Mouse (Mus musculus) neural tube, embryonic 15.5 days (tissue): ENCODE results near the gene Rfx2. TPM values are rescaled to one million over a fixed set of nuclear protein-coding genes. Genes with fewer than 3 reads are reported as not detected.

Experiments
- ATAC-seq: fragments of 200-750 bp; cut with Nextera tagmentation; 2 replicates; pipeline ENCODE4 v1.8.0; 2017; ENCODE audit warnings: mild to moderate bottlenecking, moderate TSS enrichment, moderate library complexity; ENCODE audit not compliant: low FRiP score
- H3K27ac ChIP-seq: fragments of 300-500 bp; sonication (generic); replicated peaks from 2 replicates; pipeline ENCODE4 v1.5.1; 2015; ENCODE audit warnings: mild to moderate bottlenecking, inconsistent platforms
- H3K27me3 ChIP-seq: fragments of 300-500 bp; sonication (generic); replicated peaks from 2 replicates; pipeline ENCODE4 v1.6.1; 2015; ENCODE audit warnings: inconsistent platforms
- H3K36me3 ChIP-seq: fragments of 300-500 bp; sonication (generic); 2 replicates; pipeline ENCODE4 v1.6.1; 2015; ENCODE audit warnings: inconsistent platforms
- H3K4me1 ChIP-seq: fragments of 300-500 bp; sonication (generic); 2 replicates; pipeline ENCODE4 v1.6.1; 2015; ENCODE audit warnings: inconsistent platforms
- H3K4me2 ChIP-seq: fragments of 300-500 bp; sonication (generic); 2 replicates; pipeline ENCODE4 v1.6.1; 2015; ENCODE audit warnings: inconsistent platforms, mild to moderate bottlenecking, moderate library complexity
- H3K4me3 ChIP-seq: fragments of 300-500 bp; sonication (generic); replicated peaks from 2 replicates; pipeline ENCODE4 v1.5.1; 2015; ENCODE audit warnings: mild to moderate bottlenecking, inconsistent platforms
- H3K9ac ChIP-seq: fragments of 300-500 bp; sonication (generic); replicated peaks from 2 replicates; pipeline ENCODE4 v1.6.1; 2015; ENCODE audit warnings: mild to moderate bottlenecking, inconsistent platforms
- H3K9me3 ChIP-seq: fragments of 300-500 bp; sonication (generic); replicated peaks from 2 replicates; pipeline ENCODE4 v1.6.1; 2016; ENCODE audit warnings: inconsistent platforms
- WGBS: fragments of 180-500 bp; shearing (Covaris S2); methylation state at CpG from one replicate; pipeline ENCODE4 v1.1.7; 2015; ENCODE audit warnings: mixed read lengths; 5-methylcytosine and 5-hydroxymethylcytosine counted together
- polyA plus RNA-seq: library from polyadenylated mRNA; unstranded; fragments of >200 nt; fragmentation: Nextera tagmentation; extraction: Ambion mirVana; gene quantifications from 2 replicates; pipeline ENCODE4 v1.2.1, GENCODE M21; 2015

Rfx2 gene
- polyA plus RNA-seq, 1 experiment from 2014 or later: 5.1 TPM

GRCm38 (mm10) chr17:56740118-56740787 is 90.6 kb downstream of the Rfx2 start:
- no peaks in the 10 kb centered on the region for H3K27me3 ChIP-seq
- H3K9ac ChIP-seq: no peak overlapping the region
- no peaks in the 10 kb centered on the region for H3K4me1 ChIP-seq
- H3K36me3 ChIP-seq: no peaks in the 10 kb centered on the region
- no peak for ATAC-seq
- no peak overlapping the region for H3K4me3 ChIP-seq
- WGBS: 82% methylated on average over 17 of the region's 17 CpGs
- no peak overlapping the region for H3K27ac ChIP-seq
- no peak overlapping the region for H3K4me2 ChIP-seq
- no peaks in the 10 kb centered on the region for H3K9me3 ChIP-seq

DNA sequence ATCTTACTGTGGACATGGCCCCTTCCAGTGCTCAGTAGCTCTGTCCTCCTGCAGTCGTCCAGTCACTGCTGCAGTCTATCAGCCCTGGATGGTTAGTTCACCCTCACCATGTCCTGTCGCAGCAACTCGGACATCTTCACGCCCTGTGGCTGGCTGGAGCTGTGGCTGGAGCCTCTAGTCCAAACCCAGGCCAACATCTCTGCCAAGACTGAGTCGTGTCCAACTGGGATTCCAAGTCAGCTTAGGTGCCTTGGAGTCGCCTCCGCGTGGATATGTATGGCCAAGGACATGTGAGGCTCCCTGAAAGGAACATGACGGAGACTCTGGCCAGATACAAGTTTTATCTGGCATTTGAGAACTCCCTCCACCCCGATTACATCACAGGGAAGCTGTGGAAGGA is 92.6 kb downstream of the Rfx2 start:
- no peak overlapping the region for H3K4me2 ChIP-seq
- H3K4me1 ChIP-seq: no peaks in the 10 kb centered on the region
- ATAC-seq: no peak
- H3K36me3 ChIP-seq: no peaks in the 10 kb centered on the region
- no peak overlapping the region for H3K4me3 ChIP-seq
- no peaks in the 10 kb centered on the region for H3K27me3 ChIP-seq
- 88% methylated on average over 10 of the region's 10 CpGs for WGBS
- no peaks in the 10 kb centered on the region for H3K9me3 ChIP-seq
- no peak overlapping the region for H3K27ac ChIP-seq
- no peak overlapping the region for H3K9ac ChIP-seq

DNA sequence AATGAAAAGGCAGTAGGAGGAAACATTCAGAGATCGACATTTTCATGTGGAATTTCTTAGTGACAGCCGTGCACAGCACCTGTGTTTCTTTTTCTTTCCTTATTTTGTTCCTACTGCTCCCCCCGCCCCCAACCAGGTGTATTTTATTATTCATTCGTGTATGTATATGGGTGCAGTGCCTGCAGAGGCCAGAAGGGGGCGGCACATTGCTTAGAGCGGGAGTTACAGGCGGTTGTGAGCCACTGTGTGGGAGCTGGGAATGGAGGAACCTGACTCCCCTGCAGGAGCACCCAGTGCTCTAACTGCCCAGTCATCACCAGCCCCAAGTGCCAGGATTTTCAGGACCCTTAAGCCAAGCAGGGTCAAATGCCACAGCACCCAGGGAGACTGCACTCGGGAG is 94.3 kb downstream of the Rfx2 start:
- H3K27ac ChIP-seq: no peak overlapping the region
- H3K4me3 ChIP-seq: no peak overlapping the region
- 51% methylated on average over 8 of the region's 8 CpGs for WGBS
- H3K9me3 ChIP-seq: no peaks in the 10 kb centered on the region
- no peaks in the 10 kb centered on the region for H3K36me3 ChIP-seq
- no peaks in the 10 kb centered on the region for H3K27me3 ChIP-seq
- ATAC-seq: no peak
- no peaks in the 10 kb centered on the region for H3K4me1 ChIP-seq
- H3K4me2 ChIP-seq: no peak overlapping the region
- H3K9ac ChIP-seq: no peak overlapping the region

GRCm38 (mm10) chr17:56729656-56730055 is 101.2 kb downstream of the Rfx2 start:
- 61% methylated on average over 2 of the region's 2 CpGs for WGBS
- no peak for ATAC-seq
- no peaks in the 10 kb centered on the region for H3K27me3 ChIP-seq
- peaks cover 17% of the 10 kb centered on the region for H3K4me1 ChIP-seq
- H3K9ac ChIP-seq: no peak overlapping the region
- H3K9me3 ChIP-seq: no peaks in the 10 kb centered on the region
- no peak overlapping the region for H3K27ac ChIP-seq
- no peaks in the 10 kb centered on the region for H3K36me3 ChIP-seq
- H3K4me2 ChIP-seq: no peak overlapping the region
- H3K4me3 ChIP-seq: no peak overlapping the region

GRCm38 (mm10) chr17:56729151-56729550 is 101.7 kb downstream of the Rfx2 start:
- no peak for ATAC-seq
- H3K9ac ChIP-seq: no peak overlapping the region
- no peak overlapping the region for H3K27ac ChIP-seq
- no peak overlapping the region for H3K4me2 ChIP-seq
- WGBS: 24% methylated on average over 6 of the region's 6 CpGs
- H3K4me1 ChIP-seq: peaks cover 17% of the 10 kb centered on the region
- H3K36me3 ChIP-seq: no peaks in the 10 kb centered on the region
- H3K27me3 ChIP-seq: no peaks in the 10 kb centered on the region
- H3K9me3 ChIP-seq: no peaks in the 10 kb centered on the region
- H3K4me3 ChIP-seq: no peak overlapping the region

DNA sequence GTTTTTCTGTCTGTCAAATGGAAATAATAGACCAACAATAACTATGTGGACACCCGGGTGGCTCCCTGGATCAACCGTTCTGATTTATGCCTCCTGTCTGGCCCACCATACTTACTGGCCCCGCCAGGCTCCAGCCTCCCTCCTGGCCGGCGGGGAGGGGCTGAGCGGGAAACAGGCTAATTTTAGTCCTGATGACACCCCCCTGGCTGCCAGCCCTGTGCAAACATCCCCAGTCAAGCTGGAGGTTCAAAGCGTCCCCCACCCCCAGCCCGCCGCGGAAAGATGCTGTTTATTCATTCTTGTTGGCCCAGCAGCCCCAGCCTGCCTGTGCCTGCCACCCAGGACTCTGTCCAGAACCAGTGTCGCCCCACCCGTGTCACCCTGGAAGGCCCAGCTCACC is 102.7 kb downstream of the Rfx2 start:
- peaks cover 6% of the 10 kb centered on the region; the same call in 1 of the 2 replicates for H3K36me3 ChIP-seq
- peaks cover 21% of the 10 kb centered on the region for H3K4me1 ChIP-seq
- no peaks in the 10 kb centered on the region for H3K27me3 ChIP-seq
- H3K9me3 ChIP-seq: no peaks in the 10 kb centered on the region
- WGBS: 22% methylated on average over 12 of the region's 12 CpGs
- no peak overlapping the region for H3K4me2 ChIP-seq
- ATAC-seq: no peak; the same call in 1 of the 2 replicates
- no peak overlapping the region for H3K27ac ChIP-seq
- H3K9ac ChIP-seq: no peak overlapping the region
- H3K4me3 ChIP-seq: no peak overlapping the region

DNA sequence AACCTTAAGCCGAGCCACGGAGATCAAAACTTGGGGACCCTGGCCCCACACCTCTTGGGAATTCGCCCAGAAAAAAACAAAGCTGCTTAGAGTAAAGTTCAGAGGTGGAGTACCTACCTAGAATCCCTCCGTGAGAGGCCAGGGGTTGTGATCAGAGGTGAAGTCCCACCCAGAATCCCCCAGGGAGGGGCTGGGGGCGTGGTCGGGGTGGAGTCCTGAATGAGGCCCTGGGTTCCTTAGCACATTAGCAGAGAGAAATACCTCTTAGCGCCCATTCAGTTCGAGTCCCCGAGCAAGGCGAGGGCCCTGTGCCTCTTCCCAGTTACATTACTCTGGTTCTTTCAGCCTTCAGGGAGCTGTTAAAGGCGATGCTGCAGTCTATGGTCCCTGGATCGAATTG is 103.2 kb downstream of the Rfx2 start:
- no peak overlapping the region for H3K27ac ChIP-seq
- ATAC-seq: no peak
- no peak overlapping the region for H3K4me3 ChIP-seq
- H3K36me3 ChIP-seq: peaks cover 11% of the 10 kb centered on the region; the same call in 1 of the 2 replicates
- H3K4me2 ChIP-seq: no peak overlapping the region
- H3K9me3 ChIP-seq: no peaks in the 10 kb centered on the region
- peaks cover 26% of the 10 kb centered on the region for H3K4me1 ChIP-seq
- H3K27me3 ChIP-seq: no peaks in the 10 kb centered on the region
- H3K9ac ChIP-seq: no peak overlapping the region
- 9% methylated on average over 12 of the region's 12 CpGs for WGBS

GRCm38 (mm10) chr17:56727029-56727649 is 103.7 kb downstream of the Rfx2 start:
- no peaks in the 10 kb centered on the region for H3K27me3 ChIP-seq
- WGBS: 11% methylated on average over 7 of the region's 7 CpGs
- peaks cover 31% of the 10 kb centered on the region for H3K4me1 ChIP-seq
- no peaks in the 10 kb centered on the region for H3K9me3 ChIP-seq
- no peak overlapping the region for H3K27ac ChIP-seq
- no peak overlapping the region for H3K4me2 ChIP-seq
- no peak for ATAC-seq
- no peak overlapping the region for H3K9ac ChIP-seq
- peaks cover 16% of the 10 kb centered on the region for H3K36me3 ChIP-seq
- no peak overlapping the region for H3K4me3 ChIP-seq

Other genes starting within 250 kb of the Rfx2 start
- 73.4 and 76.5 TPM in 2 replicates for gene Safb2, start 246.4 kb downstream of the Rfx2 start, polyA plus RNA-seq
- gene Safb, start 246.2 kb downstream of the Rfx2 start, polyA plus RNA-seq: 95.9 and 103 TPM in 2 replicates
- gene 2410015M20Rik, start 221.2 kb downstream of the Rfx2 start, polyA plus RNA-seq: 205 and 212 TPM in 2 replicates
- gene Rpl36, start 217.6 kb downstream of the Rfx2 start, polyA plus RNA-seq: 1,028 and 1,172 TPM in 2 replicates
- gene Lonp1, start 204.1 kb downstream of the Rfx2 start, polyA plus RNA-seq: 43.3 and 47.2 TPM in 2 replicates
- 1.4 and 1.6 TPM in 2 replicates for gene Catsperd, start 202.9 kb downstream of the Rfx2 start, polyA plus RNA-seq
- 94.2 and 95.4 TPM in 2 replicates for gene Ranbp3, start 157.7 kb downstream of the Rfx2 start, polyA plus RNA-seq
- gene Ndufa11, start 113.2 kb downstream of the Rfx2 start, polyA plus RNA-seq: 639 and 709 TPM in 2 replicates
- gene Vmac, start 113.0 kb downstream of the Rfx2 start, polyA plus RNA-seq: 13.8 and 18.1 TPM in 2 replicates
- gene Nrtn, start 73.5 kb downstream of the Rfx2 start, polyA plus RNA-seq: 2.7 and 5.3 TPM in 2 replicates
- 86.4 and 97.6 TPM in 2 replicates for gene Dus3l, start 66.3 kb downstream of the Rfx2 start, polyA plus RNA-seq
- gene Prr22, start 60.8 kb downstream of the Rfx2 start, polyA plus RNA-seq: 0.87 and 0.93 TPM in 2 replicates
- gene Acsbg2, start 43.4 kb upstream of the Rfx2 start, polyA plus RNA-seq: not detected in 2 replicates
- 0.41 and 0.49 TPM in 2 replicates for gene 1700061G19Rik, start 44.5 kb upstream of the Rfx2 start, polyA plus RNA-seq
- 69.0 and 74.9 TPM in 2 replicates for gene Mllt1, start 104.4 kb upstream of the Rfx2 start, polyA plus RNA-seq
- not detected in 2 replicates for gene Acer1, start 151.1 kb upstream of the Rfx2 start, polyA plus RNA-seq
- 164 and 177 TPM in 2 replicates for gene Clpp, start 159.3 kb upstream of the Rfx2 start, polyA plus RNA-seq
- gene Alkbh7, start 166.3 kb upstream of the Rfx2 start, polyA plus RNA-seq: 56.2 and 59.4 TPM in 2 replicates
- gene Pspn, start 169.0 kb upstream of the Rfx2 start, polyA plus RNA-seq: 0.43 and 0.49 TPM in 2 replicates
- 63.2 and 70.7 TPM in 2 replicates for gene Gtf2f1, start 180.3 kb upstream of the Rfx2 start, polyA plus RNA-seq
- gene Gm17949, start 180.5 kb upstream of the Rfx2 start, polyA plus RNA-seq: 0.26 and 0.46 TPM in 2 replicates
- gene Khsrp, start 200.5 kb upstream of the Rfx2 start, polyA plus RNA-seq: 25.8 and 29.1 TPM in 2 replicates
- not detected in 2 replicates for gene Slc25a41, start 210.6 kb upstream of the Rfx2 start, polyA plus RNA-seq
- gene Crb3, start 228.1 kb upstream of the Rfx2 start, polyA plus RNA-seq: 1.6 and 10.2 TPM in 2 replicates
- gene Slc25a23, start 228.8 kb upstream of the Rfx2 start, polyA plus RNA-seq: 42.7 and 43.7 TPM in 2 replicates
- 5.6 and 7.7 TPM in 2 replicates for gene Dennd1c, start 247.5 kb upstream of the Rfx2 start, polyA plus RNA-seq